Mouse (Mus musculus) brain, embryonic 14.5 days (tissue): ENCODE measurements around the gene Gm10964. TPM values are rescaled to one million over a fixed set of nuclear protein-coding genes. Genes with fewer than 3 reads are reported as not detected.

Experiments used
- DNase-seq: peaks from one replicate; pipeline ENCODE4 v3.0.0-alpha.2; 2011; ENCODE audit warnings: low read depth
- CTCF ChIP-seq: fragments of 200-500 bp; IDR thresholded peaks from 2 replicates; pipeline ENCODE4 v1.5.1; 2012; ENCODE audit warnings: inconsistent platforms, mild to moderate bottlenecking, moderate library complexity, borderline replicate concordance; ENCODE audit not compliant: insufficient read depth, insufficient read length; ENCODE audit errors: extremely low read depth
- POLR2A ChIP-seq: fragments of 200-500 bp; IDR thresholded peaks from 2 replicates; pipeline ENCODE4 v1.6.1; 2012; ENCODE audit warnings: mild to moderate bottlenecking, inconsistent platforms, borderline replicate concordance; ENCODE audit not compliant: poor library complexity, insufficient read depth, insufficient read length, severe bottlenecking; ENCODE audit errors: extremely low read depth
- polyA plus RNA-seq: library from polyadenylated mRNA; depleted of rRNA; stranded (reverse); fragments of >200 nt; gene quantifications from 2 replicates; pipeline ENCODE4 v1.2.3, GENCODE M21; 2012

Gene Gm10964
- polyA plus RNA-seq, 1 experiment = not detected

GRCm38 (mm10) chr3:103735776-103736600, 3.2 kb upstream of the Gm10964 start:
- TF ChIP-seq POLR2A = no peak
- no peak for TF ChIP-seq CTCF
- DNase-seq = no peak

GRCm38 (mm10) chr3:103737061-103737754, 2.0 kb upstream of the Gm10964 start:
- TF ChIP-seq POLR2A (no peak), CTCF (no peak)
- peak; percentile 70 for DNase-seq

GRCm38 (mm10) chr3:103737778-103738571, 1.2 kb upstream of the Gm10964 start, which contains the start of gene Olfml3:
Olfml3 (minus strand) TSS chr3:103738001.
- peak; percentile 94 for DNase-seq
- TF ChIP-seq CTCF = peak; percentile 94
- no peak for TF ChIP-seq POLR2A

- no peak for TF ChIP-seq POLR2A
- TF ChIP-seq CTCF = peak; percentile 46; the same call in 1 of the 2 replicates
- peak; percentile 14 for DNase-seq
Measured at GRCm38 (mm10) chr3:103740342-103740741, 1.2 kb downstream of the Gm10964 start.

GRCm38 (mm10) chr3:103743208-103743607, 4.0 kb downstream of the Gm10964 start:
- TF ChIP-seq CTCF (no peak), POLR2A (no peak)
- no peak for DNase-seq

GRCm38 (mm10) chr3:103745001-103745770, 6.0 kb downstream of the Gm10964 start:
- no peak for DNase-seq
- TF ChIP-seq POLR2A = no peak
- no peak for TF ChIP-seq CTCF

- no peak for DNase-seq
- TF ChIP-seq POLR2A (no peak), CTCF (no peak)
Measured at GRCm38 (mm10) chr3:103746711-103747110, 7.5 kb downstream of the Gm10964 start.

- TF ChIP-seq CTCF (no peak), POLR2A (no peak)
- no peak for DNase-seq
Measured at GRCm38 (mm10) chr3:103751558-103751957, 12.4 kb downstream of the Gm10964 start.

GRCm38 (mm10) chr3:103755351-103755750, 16.2 kb downstream of the Gm10964 start:
- no peak for DNase-seq
- TF ChIP-seq POLR2A = no peak

- no peak for DNase-seq
- TF ChIP-seq POLR2A = no peak
- TF ChIP-seq CTCF = no peak
Measured at GRCm38 (mm10) chr3:103756920-103757319, 17.8 kb downstream of the Gm10964 start.
